Mouse (Mus musculus): ENCODE data around the gene Sema4g. TPM values are rescaled to one million over a fixed set of nuclear protein-coding genes. Genes with fewer than 3 reads are reported as not detected.
A peak's percentile ranks its signal among the peaks of the same experiment; 100 is the strongest.

The Sema4g gene
- polyA plus RNA-seq, 1 experiment: 92.2 TPM

DNA sequence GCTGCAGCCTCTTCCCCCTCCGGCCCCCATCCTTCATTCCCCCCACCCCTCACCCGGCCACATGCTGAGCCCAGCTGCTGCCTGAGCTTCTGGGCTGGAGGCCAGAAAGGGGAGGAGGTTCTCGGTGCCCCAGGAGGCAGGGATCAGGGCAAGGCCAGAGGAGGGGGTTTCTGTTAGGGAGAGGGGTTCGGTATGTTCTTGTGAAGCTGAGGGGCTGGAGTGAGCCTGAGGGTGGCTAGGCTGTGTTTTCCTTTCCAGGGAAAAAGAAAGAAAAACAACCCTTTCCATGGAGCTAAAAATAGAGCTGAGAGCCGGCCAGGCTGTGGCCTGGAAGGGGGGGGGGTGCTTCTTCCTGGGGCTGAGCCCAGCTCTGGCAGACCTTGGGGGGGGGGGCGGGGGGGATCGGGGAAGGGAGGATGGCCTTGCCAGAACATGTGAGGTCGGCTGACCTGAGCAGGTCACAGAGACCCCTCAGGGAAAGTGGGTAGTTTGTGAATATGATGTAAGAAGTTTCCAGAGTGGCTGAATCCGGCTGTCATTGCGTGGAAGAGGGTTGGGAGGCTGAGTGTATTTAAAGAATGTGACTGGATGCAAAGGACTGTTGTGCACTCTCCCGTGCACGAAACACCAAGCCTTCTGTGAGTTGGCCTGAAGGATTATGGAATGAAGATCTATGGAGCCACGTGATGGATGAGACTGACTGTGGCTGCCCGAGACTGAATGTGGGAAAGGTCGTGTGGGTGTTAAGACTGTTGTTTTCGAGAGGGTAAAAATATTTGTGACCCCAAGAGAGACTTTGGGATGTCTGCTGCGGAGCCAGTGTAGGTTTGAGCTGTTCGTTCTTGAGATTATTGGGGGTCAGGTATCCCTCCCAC, 27.7 kb downstream of the Sema4g start:
- Histone ChIP-seq H3K4me1 (ENCODE audit: control insufficient read depth, insufficient read depth, low read length) (peaks cover 15% of the 10 kb centered on the region), H3K36me3 (ENCODE audit: control insufficient read depth, insufficient read depth, low read length) (no peaks in the 10 kb centered on the region), H3K27me3 (replicated peaks; ENCODE audit: control insufficient read depth, insufficient read depth, low read length) (no peaks in the 10 kb centered on the region), H3K4me3 (ENCODE audit: insufficient read depth, low read depth, low read length) (peak overlapping the region; percentile 79), H3K27ac (ENCODE audit: insufficient read depth, low read depth, low read length) (peak overlapping the region; percentile 85)
- peak; percentile 94 for DNase-seq
- TF ChIP-seq CTCF (conservative IDR thresholded peaks at IDR 0.05; ENCODE audit: insufficient read depth, insufficient read length, low read depth, low read length) (no peak), POLR2A (IDR thresholded peaks at IDR 0.05; ENCODE audit: low read depth, low read length) (no peak)
- under 1% methylated on average over 18 of the region's 18 CpGs for WGBS

GRCm38 (mm10) chr19:45017216-45017771, 28.4 kb downstream of the Sema4g start:
- peak; percentile 92 for DNase-seq
- Histone ChIP-seq H3K4me3 (ENCODE audit: insufficient read depth, low read depth, low read length) (peak overlapping the region; percentile 77), H3K27ac (ENCODE audit: insufficient read depth, low read depth, low read length) (peak overlapping the region; percentile 98), H3K36me3 (ENCODE audit: control insufficient read depth, insufficient read depth, low read length) (no peaks in the 10 kb centered on the region), H3K4me1 (ENCODE audit: control insufficient read depth, insufficient read depth, low read length) (peaks cover 15% of the 10 kb centered on the region), H3K27me3 (replicated peaks; ENCODE audit: control insufficient read depth, insufficient read depth, low read length) (no peaks in the 10 kb centered on the region)
- TF ChIP-seq CTCF (conservative IDR thresholded peaks at IDR 0.05; ENCODE audit: insufficient read depth, insufficient read length, low read depth, low read length) (peak; percentile 32), POLR2A (IDR thresholded peaks at IDR 0.05; ENCODE audit: low read depth, low read length) (peak; percentile 7)
- WGBS: 0% methylated on average over 24 of the region's 27 CpGs

DNA sequence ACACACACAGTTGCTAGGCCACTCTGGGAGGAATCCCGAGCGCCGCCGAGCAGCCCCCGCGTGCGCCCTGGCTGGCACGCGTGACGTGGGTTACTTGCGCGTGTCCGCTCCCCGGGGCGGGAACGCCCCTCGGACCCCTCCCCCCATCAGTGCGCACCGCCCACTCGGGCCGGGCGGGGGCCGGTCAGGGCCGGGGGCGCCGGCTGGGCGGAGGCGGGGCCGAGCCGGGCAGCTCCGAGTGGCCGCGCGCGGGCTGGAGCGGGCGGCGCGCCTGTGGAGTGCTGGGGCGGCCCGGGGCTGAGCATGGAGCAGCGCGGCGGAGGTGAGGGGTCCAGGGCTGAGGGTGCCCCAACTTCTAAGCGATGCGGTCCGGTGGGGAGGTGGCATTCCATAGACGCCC, 29.0 kb downstream of the Sema4g start:
- TF ChIP-seq POLR2A (IDR thresholded peaks at IDR 0.05; ENCODE audit: low read depth, low read length) (no peak), CTCF (conservative IDR thresholded peaks at IDR 0.05; ENCODE audit: insufficient read depth, insufficient read length, low read depth, low read length) (no peak)
- WGBS: 2% methylated on average over 42 of the region's 48 CpGs
- H3K36me3 ChIP-seq (ENCODE audit: control insufficient read depth, insufficient read depth, low read length): no peaks in the 10 kb centered on the region
- peak overlapping the region; percentile 77 for H3K4me3 ChIP-seq (ENCODE audit: insufficient read depth, low read depth, low read length)
- DNase-seq: peak; percentile 92
- no peaks in the 10 kb centered on the region for H3K27me3 ChIP-seq (replicated peaks; ENCODE audit: control insufficient read depth, insufficient read depth, low read length)
- peak overlapping the region; percentile 98 for H3K27ac ChIP-seq (ENCODE audit: insufficient read depth, low read depth, low read length)
- H3K4me1 ChIP-seq (ENCODE audit: control insufficient read depth, insufficient read depth, low read length): peaks cover 15% of the 10 kb centered on the region

DNA sequence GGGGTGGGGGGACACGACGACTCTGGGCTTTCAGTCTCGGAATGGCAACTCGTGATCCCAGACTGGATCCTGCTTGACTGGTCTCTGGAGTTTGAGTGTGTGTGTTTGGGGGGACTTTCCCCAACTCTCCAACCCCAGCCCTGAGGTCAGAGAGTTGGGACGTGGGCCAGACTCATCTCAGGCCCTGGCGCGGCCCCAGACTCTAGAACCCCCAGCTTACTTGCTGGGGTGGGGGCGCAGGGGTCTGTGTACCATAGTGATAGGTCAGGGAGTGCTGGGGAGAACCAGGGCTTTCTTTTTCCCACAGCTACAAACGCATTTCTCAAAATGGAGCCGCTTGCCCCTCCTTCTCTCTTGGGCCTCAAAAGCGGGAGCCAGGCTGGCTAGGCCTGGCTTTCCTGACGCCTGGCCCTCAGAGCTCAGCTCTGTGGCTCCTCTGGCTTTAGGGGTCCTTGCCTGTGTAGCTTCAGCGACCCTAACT, 29.5 kb downstream of the Sema4g start:
- Histone ChIP-seq H3K4me3 (ENCODE audit: insufficient read depth, low read depth, low read length) (peak overlapping the region; percentile 77), H3K4me1 (ENCODE audit: control insufficient read depth, insufficient read depth, low read length) (peaks cover 15% of the 10 kb centered on the region), H3K36me3 (ENCODE audit: control insufficient read depth, insufficient read depth, low read length) (no peaks in the 10 kb centered on the region), H3K27me3 (replicated peaks; ENCODE audit: control insufficient read depth, insufficient read depth, low read length) (no peaks in the 10 kb centered on the region), H3K27ac (ENCODE audit: insufficient read depth, low read depth, low read length) (peak overlapping the region; percentile 90)
- peak; percentile 40 for DNase-seq
- 6% methylated on average over 13 of the region's 13 CpGs for WGBS
- TF ChIP-seq CTCF (conservative IDR thresholded peaks at IDR 0.05; ENCODE audit: insufficient read depth, insufficient read length, low read depth, low read length) (no peak), POLR2A (IDR thresholded peaks at IDR 0.05; ENCODE audit: low read depth, low read length) (no peak)

DNA sequence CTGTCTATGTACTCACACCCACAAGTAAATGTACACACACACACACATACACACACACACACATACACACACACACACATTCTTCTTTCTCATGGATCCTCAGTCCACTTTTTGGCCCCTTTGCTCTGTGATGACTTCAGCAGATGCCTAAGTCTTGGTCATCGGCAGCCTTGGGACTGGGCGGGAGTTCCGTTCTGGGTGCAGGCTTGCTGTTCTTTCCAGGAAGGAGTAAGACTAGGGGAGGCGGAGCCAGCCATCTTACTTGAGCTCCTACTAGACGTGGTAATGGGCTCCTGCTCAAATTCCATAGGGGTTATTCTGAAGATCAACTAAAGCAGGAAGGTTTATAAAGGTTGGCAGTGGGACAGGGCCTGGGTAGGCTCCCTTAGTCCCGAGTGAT, 31.4 kb downstream of the Sema4g start:
- peak; percentile 67 for DNase-seq
- H3K4me3 ChIP-seq (ENCODE audit: insufficient read depth, low read depth, low read length): no peak overlapping the region
- TF ChIP-seq CTCF (conservative IDR thresholded peaks at IDR 0.05; ENCODE audit: insufficient read depth, insufficient read length, low read depth, low read length) (no peak), POLR2A (IDR thresholded peaks at IDR 0.05; ENCODE audit: low read depth, low read length) (no peak)
- peaks cover 9% of the 10 kb centered on the region; the same call in 1 of the 2 replicates for H3K4me1 ChIP-seq (ENCODE audit: control insufficient read depth, insufficient read depth, low read length)
- 40% methylated on average over 6 of the region's 6 CpGs for WGBS
- H3K36me3 ChIP-seq (ENCODE audit: control insufficient read depth, insufficient read depth, low read length): no peaks in the 10 kb centered on the region; the same call in 1 of the 2 replicates
- H3K27me3 ChIP-seq (replicated peaks; ENCODE audit: control insufficient read depth, insufficient read depth, low read length): no peaks in the 10 kb centered on the region
- H3K27ac ChIP-seq (ENCODE audit: insufficient read depth, low read depth, low read length): no peak overlapping the region

DNA sequence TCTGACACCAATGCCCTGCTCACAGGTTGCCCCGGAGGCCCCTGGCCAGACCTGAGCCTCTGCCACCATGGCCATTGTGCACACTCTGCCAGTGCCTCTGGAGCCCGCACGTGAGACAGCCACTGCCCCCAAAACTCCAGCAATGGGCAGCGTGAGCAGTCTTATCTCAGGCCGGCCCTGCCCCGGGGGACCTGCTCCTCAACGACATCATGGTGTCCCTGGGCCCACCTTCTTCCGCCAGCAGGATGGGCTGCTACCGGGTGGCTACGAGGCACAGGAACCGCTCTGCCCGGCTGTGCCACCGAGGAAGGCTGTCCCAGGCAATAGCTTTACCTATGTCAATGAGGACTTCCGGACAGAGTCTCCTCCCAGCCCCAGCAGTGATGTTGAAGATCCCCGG, 32.5 kb downstream of the Sema4g start:
- Histone ChIP-seq H3K27ac (ENCODE audit: insufficient read depth, low read depth, low read length) (no peak overlapping the region), H3K27me3 (replicated peaks; ENCODE audit: control insufficient read depth, insufficient read depth, low read length) (no peaks in the 10 kb centered on the region), H3K4me3 (ENCODE audit: insufficient read depth, low read depth, low read length) (no peak overlapping the region), H3K36me3 (ENCODE audit: control insufficient read depth, insufficient read depth, low read length) (no peaks in the 10 kb centered on the region; the same call in none of the 2 replicates), H3K4me1 (ENCODE audit: control insufficient read depth, insufficient read depth, low read length) (peaks cover 9% of the 10 kb centered on the region; the same call in 1 of the 2 replicates)
- TF ChIP-seq POLR2A (IDR thresholded peaks at IDR 0.05; ENCODE audit: low read depth, low read length): no peak
- no peak for TF ChIP-seq CTCF (conservative IDR thresholded peaks at IDR 0.05; ENCODE audit: insufficient read depth, insufficient read length, low read depth, low read length)
- no peak for DNase-seq
- 86% methylated on average over 15 of the region's 15 CpGs for WGBS

DNA sequence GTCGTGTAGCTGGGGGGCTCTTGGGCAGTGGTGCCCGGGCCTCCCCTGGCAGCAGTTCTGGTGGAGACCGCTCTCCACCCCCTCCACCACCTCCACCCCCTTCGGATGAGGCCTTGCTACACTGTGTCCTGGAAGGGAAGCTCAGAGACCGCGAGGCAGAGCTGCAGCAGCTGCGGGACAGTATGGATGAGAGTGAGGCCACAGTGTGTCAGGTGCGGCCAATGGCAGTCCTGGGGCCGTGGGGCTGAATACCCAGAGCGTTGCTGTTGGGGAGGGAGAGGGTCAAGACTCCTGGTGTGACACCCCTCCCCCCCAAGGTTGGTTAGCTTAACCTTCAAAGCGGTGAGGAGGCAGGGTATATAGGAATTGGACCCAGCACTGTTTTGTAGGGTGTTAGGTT, 35.1 kb downstream of the Sema4g start:
- Histone ChIP-seq H3K27me3 (replicated peaks; ENCODE audit: control insufficient read depth, insufficient read depth, low read length) (no peaks in the 10 kb centered on the region), H3K27ac (ENCODE audit: insufficient read depth, low read depth, low read length) (no peak overlapping the region), H3K36me3 (ENCODE audit: control insufficient read depth, insufficient read depth, low read length) (no peaks in the 10 kb centered on the region; the same call in none of the 2 replicates), H3K4me1 (ENCODE audit: control insufficient read depth, insufficient read depth, low read length) (peaks cover 5% of the 10 kb centered on the region; the same call in 1 of the 2 replicates), H3K4me3 (ENCODE audit: insufficient read depth, low read depth, low read length) (no peak overlapping the region)
- WGBS: 75% methylated on average over 11 of the region's 11 CpGs
- no peak for TF ChIP-seq CTCF (conservative IDR thresholded peaks at IDR 0.05; ENCODE audit: insufficient read depth, insufficient read length, low read depth, low read length)
- TF ChIP-seq POLR2A (IDR thresholded peaks at IDR 0.05; ENCODE audit: low read depth, low read length): no peak
- DNase-seq: no peak

Data from kidney, adult 2 months (tissue).